Mouse (Mus musculus) gastrocnemius, postnatal 25 days (tissue): Measurements from ENCODE around the gene Strn. TPM values are rescaled to one million over a fixed set of nuclear protein-coding genes. Genes with fewer than 3 reads are reported as not detected.

Source experiments
- DNase-seq: peaks from one replicate; pipeline ENCODE4 v3.0.0; 2022
- total RNA-seq, 2 experiments: library from RNA; stranded (reverse); gene quantifications; 1 replicate in 1 of 2; 2 replicates in 1 of 2; pipeline ENCODE4 v1.2.3; 2021

The Strn gene
- total RNA-seq, 2 experiments from 2014 or later: 5.5 to 6.1 TPM

DNA sequence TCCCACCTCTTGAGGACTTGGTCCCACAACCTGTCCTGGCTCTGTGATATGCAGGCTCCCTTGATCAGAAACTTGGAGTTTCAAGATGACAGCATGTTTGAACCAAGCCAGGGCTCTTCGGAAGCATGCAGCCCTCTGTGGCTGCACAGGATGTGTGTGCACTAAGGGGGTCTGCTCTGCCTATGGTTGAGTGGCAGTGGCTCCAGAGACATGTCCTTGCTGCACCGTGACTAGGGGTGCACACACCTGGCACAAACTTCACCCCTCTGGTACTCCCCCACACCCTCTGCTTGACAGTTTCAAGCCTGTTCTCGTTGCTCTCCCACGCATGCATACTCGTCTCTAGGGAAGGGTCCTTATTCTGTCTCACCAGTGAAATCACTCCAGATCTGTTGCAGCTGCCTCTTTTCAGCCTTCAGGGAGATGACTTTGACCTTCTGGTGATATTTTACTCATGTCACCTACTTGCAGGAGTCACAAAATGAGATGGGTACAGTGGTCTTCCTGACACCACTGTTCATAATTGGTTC is 118.8 kb downstream of the Strn start:
- no peak for DNase-seq

DNA sequence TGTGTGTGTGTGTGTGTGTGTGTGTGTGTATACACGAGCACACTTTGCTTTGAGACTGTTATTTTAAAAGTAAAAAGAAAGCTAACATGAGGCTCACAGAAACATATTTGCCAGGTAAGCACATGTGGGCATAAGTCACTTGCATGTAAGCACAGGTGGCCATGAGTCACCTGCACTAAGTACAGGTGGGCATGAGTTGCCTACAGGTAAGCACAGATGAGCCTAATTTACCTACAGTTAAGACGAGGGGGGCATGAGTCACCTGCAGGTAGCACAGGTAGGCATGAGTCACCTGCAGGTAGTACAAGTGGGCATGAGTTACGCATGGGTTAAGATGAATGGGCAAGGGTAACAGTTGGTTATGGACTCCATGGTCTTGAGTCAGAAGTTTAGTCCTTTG is 121.9 kb downstream of the Strn start:
- no peak for DNase-seq

DNA sequence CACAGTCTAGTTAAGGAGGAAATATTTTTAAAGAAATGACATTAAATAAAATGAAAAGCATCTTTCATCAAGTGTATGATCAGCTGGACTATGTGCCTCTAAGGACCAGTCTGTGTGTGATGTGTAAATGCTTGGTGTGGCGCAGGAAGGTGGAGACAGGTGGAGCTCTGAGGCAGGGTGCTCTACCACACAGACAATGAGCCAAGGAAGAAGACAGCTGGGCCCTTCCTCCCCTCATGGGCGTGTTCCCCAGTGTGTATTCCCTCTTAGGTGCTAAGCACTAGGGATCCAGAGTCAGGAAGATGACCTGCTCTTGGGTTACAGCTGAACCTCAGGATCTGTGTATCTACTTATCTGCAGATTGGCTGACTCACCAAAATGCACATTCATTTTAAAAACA is 122.5 kb downstream of the Strn start:
- DNase-seq: no peak

DNA sequence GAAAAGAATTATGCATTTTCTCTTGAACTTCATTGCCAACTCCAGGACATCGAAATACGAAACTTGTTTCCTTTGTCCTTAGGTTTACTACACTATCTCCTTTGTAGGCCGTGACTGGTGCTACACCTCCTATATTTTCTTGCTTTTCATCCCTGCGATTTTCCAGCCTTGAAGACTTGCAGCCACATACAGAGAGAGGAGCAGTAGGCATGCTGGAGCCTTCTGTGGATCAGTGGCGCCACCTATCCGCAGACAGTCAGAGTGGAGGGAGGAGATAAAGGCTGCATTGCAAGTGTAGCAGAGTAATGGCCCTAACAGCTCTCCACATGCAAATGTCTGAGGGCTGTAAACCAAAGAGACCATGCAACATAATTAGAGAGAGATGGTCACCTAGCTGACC is 125.9 kb downstream of the Strn start:
- no peak for DNase-seq

DNA sequence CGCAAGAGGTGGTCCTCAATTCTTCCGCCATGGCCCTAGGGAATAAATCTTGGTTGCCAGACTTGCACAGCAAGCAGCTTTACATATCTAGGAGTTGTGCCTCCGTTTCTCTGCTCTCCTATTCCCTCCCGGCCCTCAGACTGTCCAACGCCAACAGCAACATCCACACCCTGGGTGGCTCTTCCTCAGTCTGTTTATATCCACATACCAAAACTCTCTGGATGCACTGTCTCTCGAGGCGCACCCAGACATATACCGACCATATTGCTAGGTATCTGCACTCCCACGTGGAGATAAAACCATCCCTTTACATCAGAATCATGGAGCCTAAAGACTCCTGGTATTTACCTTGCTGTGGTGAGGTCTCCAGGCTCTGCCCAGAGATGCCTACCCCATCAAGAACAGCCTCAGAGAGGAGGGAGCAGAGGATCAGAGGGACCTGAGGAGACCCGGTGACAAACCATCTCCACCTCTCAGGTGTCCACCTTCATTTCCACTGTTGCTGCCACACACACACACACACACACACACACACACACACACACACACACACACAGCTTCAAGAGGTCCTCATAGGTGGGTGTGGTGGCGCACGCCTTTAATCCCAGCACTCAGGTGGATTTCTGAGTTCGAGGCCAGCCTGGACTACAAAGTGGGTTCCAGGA is 127.7 kb downstream of the Strn start:
- DNase-seq: no peak

DNA sequence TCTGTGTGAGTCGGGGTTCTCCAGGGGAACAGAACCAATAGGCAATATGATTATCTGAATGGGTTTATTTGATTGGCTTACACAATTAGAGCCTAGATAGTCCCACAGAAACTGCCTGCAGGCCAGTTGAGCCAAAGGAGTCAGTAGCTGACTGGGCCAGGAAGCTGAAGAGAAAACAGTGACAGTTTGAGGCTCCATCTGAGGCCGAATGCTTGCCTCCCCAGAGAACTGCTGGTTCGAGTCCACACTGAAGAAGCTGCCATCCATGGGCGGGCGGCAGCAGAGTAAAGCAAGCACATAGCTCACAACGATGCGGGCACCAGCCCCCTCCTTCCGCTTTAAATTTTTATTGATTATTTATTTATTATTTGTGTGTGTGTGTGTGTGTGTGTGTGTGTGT is 128.3 kb downstream of the Strn start:
- DNase-seq: no peak

DNA sequence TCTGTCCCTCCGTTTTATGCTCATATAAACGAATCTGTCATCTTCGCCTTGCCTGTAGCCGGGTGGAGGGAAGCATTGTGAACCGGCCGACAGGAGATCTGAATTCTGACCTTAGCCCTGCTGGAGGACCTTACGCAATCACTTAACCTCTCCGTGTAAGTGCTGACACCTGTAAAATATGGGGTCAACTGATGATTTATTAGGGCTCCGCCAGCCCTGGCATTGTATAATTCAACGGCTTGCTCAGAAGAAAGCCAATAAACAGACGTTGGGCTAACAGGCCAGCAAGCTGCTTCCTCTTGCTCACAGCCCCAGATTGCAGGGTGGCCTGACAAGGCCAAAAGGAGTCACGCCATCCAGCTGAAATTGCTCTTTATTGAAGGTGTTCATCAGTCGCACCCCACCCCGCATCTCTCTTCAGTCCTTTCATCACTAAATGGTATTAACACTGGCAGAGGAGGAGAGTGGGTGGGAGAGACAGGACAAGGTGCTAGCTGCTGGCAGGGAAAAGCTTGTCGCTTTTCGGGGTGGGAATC is 128.8 kb downstream of the Strn start:
- DNase-seq: no peak

DNA sequence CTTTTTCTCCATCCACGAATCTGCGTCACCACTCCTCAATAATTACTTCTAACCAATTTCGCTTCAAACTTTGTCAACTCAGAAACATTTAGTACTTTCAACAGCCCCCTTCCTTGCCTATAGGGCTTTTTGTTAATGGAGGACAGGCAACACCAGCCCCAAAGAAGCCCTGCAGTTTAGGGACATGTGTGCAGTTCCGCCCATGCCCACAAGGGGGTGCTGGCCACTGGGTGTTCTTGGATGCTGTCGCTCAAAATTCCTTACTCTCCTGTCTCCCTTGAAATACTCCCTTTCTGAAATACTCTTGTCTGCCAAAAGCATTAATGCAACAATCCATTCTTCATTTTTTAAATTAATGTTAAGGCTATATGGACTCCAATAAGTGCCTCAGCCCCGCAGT is 132.6 kb downstream of the Strn start:
- DNase-seq: no peak

DNA sequence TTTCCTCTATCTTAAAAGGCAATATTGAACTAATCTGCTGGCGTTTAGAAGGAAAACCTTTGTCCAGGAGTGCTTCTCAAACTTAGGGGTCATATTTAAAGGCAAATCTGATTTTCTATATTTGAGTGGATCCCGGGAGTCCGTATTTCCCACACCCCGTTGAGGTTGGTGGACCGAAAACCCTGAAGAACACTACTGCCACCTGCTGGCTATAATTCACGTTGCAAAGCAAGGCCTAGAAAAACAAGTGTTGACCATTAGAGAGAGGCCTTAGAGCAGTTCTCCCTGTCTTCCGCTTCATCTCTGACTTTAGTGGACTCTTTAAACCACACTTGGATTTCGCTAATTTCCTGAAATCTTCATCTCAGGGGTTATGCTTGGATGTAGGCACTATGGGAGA is 133.1 kb downstream of the Strn start:
- DNase-seq: peak; percentile 42

DNA sequence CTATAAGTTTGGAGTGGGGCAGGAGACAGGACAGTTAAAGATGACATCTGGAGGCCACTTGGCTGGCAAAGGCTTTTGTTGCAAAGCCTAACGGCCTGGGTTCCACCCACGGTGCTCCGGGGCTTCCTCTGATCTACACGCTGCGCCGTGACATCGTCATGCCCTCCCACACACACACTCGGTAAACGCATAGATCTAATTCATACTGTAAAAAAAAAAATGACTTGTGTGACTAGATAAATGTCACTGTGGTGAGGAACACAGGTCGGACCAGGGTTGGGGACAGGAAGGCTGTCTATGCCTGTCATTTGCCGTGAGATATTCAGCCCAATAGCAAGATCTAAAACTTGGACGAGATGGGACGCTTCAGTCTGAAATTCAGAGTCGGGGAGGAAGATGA is 134.7 kb downstream of the Strn start:
- no peak for DNase-seq

DNA sequence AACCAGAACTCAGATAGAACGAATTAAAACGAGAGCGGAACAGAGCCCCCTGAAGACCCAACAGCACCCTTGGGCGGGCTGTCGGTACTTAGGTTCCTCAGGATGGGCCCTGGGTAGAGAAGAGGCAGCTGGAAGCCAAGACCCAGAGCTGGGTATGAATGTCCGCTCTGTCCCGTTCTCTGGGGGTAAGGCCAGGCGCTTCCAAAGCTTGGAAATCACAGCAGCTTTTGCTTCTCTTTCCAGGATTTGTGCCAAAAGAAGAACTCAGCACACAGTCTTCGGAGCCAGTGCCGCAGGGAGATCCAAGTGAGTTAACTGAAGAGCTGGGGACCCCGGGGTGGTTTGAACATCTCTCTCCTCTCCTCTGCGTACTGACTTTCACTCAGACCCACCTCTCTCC is 135.4 kb downstream of the Strn start:
- peak; percentile 21 for DNase-seq

DNA sequence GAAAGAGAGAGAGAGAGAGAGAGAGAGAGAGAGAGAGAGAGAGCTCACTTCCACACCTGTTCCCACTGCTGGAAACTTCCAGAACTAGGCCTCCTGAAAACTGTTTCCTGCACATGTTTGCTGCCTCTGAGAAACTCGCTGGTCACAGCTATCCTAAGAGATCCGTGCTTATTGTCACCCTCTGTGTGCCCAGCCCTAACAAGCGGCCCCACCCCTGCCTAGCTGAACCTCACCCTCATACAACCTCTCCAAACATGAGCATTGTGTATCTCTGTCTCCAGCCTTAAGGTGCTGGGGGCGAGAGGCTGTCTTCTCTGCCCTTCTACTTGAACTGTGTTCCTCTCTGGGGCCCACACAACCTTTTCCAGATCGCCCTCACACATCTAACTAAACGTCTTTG is 136.0 kb downstream of the Strn start:
- no peak for DNase-seq

Other genes starting within 250 kb of the Strn start
- 1 to 10 TPM; 1.8 TPM for gene Vit, start 229.1 kb downstream of the Strn start, total RNA-seq
- gene Heatr5b, start 98.2 kb upstream of the Strn start, total RNA-seq: 10 to 100 TPM in 1 of 2 experiments, 1 to 10 TPM in 1; 7.1 to 10.5 TPM
- 10 to 100 TPM; 18.7 to 20.7 TPM for gene Gpatch11, start 98.4 kb upstream of the Strn start, total RNA-seq
- 1 to 10 TPM; 4.4 to 4.5 TPM for gene Eif2ak2, start 145.4 kb upstream of the Strn start, total RNA-seq
- gene Sult6b1, start 169.8 kb upstream of the Strn start, total RNA-seq: not detected
- gene Cebpzos, start 179.3 kb upstream of the Strn start, total RNA-seq: 10 to 100 TPM; 40.3 to 42.0 TPM
- gene Cebpz, start 199.9 kb upstream of the Strn start, total RNA-seq: 10 to 100 TPM; 16.4 to 21.8 TPM
- 10 to 100 TPM; 24.7 to 27.8 TPM for gene Ndufaf7, start 199.9 kb upstream of the Strn start, total RNA-seq